Mouse (Mus musculus): Measurements from ENCODE around the gene Polr3e. TPM values are rescaled to one million over a fixed set of nuclear protein-coding genes. Genes with fewer than 3 reads are reported as not detected.
A peak's percentile ranks its signal among the peaks of the same experiment; 100 is the strongest.

The Polr3e gene
- polyA plus RNA-seq, 1 experiment from 2014 or later, result 19.2 TPM

- WGBS, result 74% methylated on average over 7 of the region's 7 CpGs
Measured at GRCm38 (mm10) chr7:120977063-120977462, 59.5 kb downstream of the Polr3e start.

GRCm38 (mm10) chr7:120980041-120980440, 62.5 kb downstream of the Polr3e start:
- Histone ChIP-seq H3K9me3 (ENCODE audit: control insufficient read depth, low read length) (no peaks in the 10 kb centered on the region), H3K4me3 (ENCODE audit: low read depth, low read length) (no peak overlapping the region), H3K27me3 (ENCODE audit: control insufficient read depth, insufficient read depth, low read length) (no peaks in the 10 kb centered on the region), H3K36me3 (ENCODE audit: control insufficient read depth, insufficient read depth, low read length) (no peaks in the 10 kb centered on the region), H3K9ac (ENCODE audit: low read length) (no peak overlapping the region), H3K4me1 (ENCODE audit: control insufficient read depth, insufficient read depth, low read length) (no peaks in the 10 kb centered on the region), H3K4me2 (ENCODE audit: low read depth) (no peak overlapping the region), H3K27ac (ENCODE audit: low read depth, low read length) (no peak overlapping the region)
- WGBS, result 86% methylated on average over 4 of the region's 4 CpGs
- DNase-seq (ENCODE audit: low spot score) (no peak), ATAC-seq (ENCODE audit: insufficient read depth, low FRiP score, low TSS enrichment) (no peak)

More at GRCm38 (mm10) chr7:120977063-120977462, 59.5 kb downstream of the Polr3e start:
- H3K4me2 ChIP-seq (ENCODE audit: low read depth), result no peak overlapping the region
- ATAC-seq (ENCODE audit: insufficient read depth, low FRiP score, low TSS enrichment) (no peak), DNase-seq (ENCODE audit: low spot score) (no peak)
- H3K9me3 ChIP-seq (ENCODE audit: control insufficient read depth, low read length), result no peaks in the 10 kb centered on the region
- no peaks in the 10 kb centered on the region for H3K27me3 ChIP-seq (ENCODE audit: control insufficient read depth, insufficient read depth, low read length)
- H3K4me1 ChIP-seq (ENCODE audit: control insufficient read depth, insufficient read depth, low read length), result no peaks in the 10 kb centered on the region
- no peak overlapping the region for H3K27ac ChIP-seq (ENCODE audit: low read depth, low read length)
- no peak overlapping the region for H3K4me3 ChIP-seq (ENCODE audit: low read depth, low read length)
- no peak overlapping the region for H3K9ac ChIP-seq (ENCODE audit: low read length)
- no peaks in the 10 kb centered on the region for H3K36me3 ChIP-seq (ENCODE audit: control insufficient read depth, insufficient read depth, low read length)

- Histone ChIP-seq H3K4me3 (ENCODE audit: low read depth, low read length) (peak overlapping the region; percentile 57), H3K27me3 (ENCODE audit: control insufficient read depth, insufficient read depth, low read length) (no peaks in the 10 kb centered on the region), H3K9me3 (ENCODE audit: control insufficient read depth, low read length) (no peaks in the 10 kb centered on the region), H3K27ac (ENCODE audit: low read depth, low read length) (no peak overlapping the region), H3K36me3 (ENCODE audit: control insufficient read depth, insufficient read depth, low read length) (no peaks in the 10 kb centered on the region), H3K4me1 (ENCODE audit: control insufficient read depth, insufficient read depth, low read length) (no peaks in the 10 kb centered on the region), H3K4me2 (ENCODE audit: low read depth) (peak overlapping the region; percentile 61), H3K9ac (ENCODE audit: low read length) (peak overlapping the region; percentile 58)
- peak; percentile 63 for DNase-seq (ENCODE audit: low spot score)
- ATAC-seq (ENCODE audit: insufficient read depth, low FRiP score, low TSS enrichment), result peak; percentile 36
- WGBS, result 5% methylated on average over 39 of the region's 39 CpGs
Measured at GRCm38 (mm10) chr7:120980931-120981924, 63.7 kb downstream of the Polr3e start.

- H3K9ac ChIP-seq (ENCODE audit: low read length), result peak within 1 kb of the TSS; percentile 59
- peak within 1 kb of the TSS; percentile 57 for H3K4me3 ChIP-seq (ENCODE audit: low read depth, low read length)
- peak within 1 kb of the TSS; percentile 68 for H3K4me2 ChIP-seq (ENCODE audit: low read depth)
- no peaks in the 10 kb centered on the region for H3K36me3 ChIP-seq (ENCODE audit: control insufficient read depth, insufficient read depth, low read length)
- peak within 1 kb of the TSS; percentile 6; the same call in 1 of the 2 replicates for H3K27ac ChIP-seq (ENCODE audit: low read depth, low read length)
- WGBS, result under 1% methylated on average over 46 of the region's 46 CpGs
- no peaks in the 10 kb centered on the region for H3K4me1 ChIP-seq (ENCODE audit: control insufficient read depth, insufficient read depth, low read length)
- no peaks in the 10 kb centered on the region for H3K27me3 ChIP-seq (ENCODE audit: control insufficient read depth, insufficient read depth, low read length)
- peak; percentile 98 for ATAC-seq (ENCODE audit: insufficient read depth, low FRiP score, low TSS enrichment)
- DNase-seq (ENCODE audit: low spot score), result peak; percentile 93
- H3K9me3 ChIP-seq (ENCODE audit: control insufficient read depth, low read length), result no peaks in the 10 kb centered on the region
Measured at GRCm38 (mm10) chr7:120982200-120982841, 64.8 kb downstream of the Polr3e start, which contains the start of the genes Cdr2 and Mfsd13b. Gene Cdr2, minus strand, starts transcription at chr7:120982312. Gene Mfsd13b, plus strand, starts transcription at chr7:120982509.

- Histone ChIP-seq H3K4me2 (ENCODE audit: low read depth) (peak overlapping the region; percentile 68), H3K36me3 (ENCODE audit: control insufficient read depth, insufficient read depth, low read length) (no peaks in the 10 kb centered on the region), H3K9ac (ENCODE audit: low read length) (peak overlapping the region; percentile 59), H3K27me3 (ENCODE audit: control insufficient read depth, insufficient read depth, low read length) (no peaks in the 10 kb centered on the region), H3K4me3 (ENCODE audit: low read depth, low read length) (peak overlapping the region; percentile 57), H3K9me3 (ENCODE audit: control insufficient read depth, low read length) (no peaks in the 10 kb centered on the region), H3K4me1 (ENCODE audit: control insufficient read depth, insufficient read depth, low read length) (no peaks in the 10 kb centered on the region), H3K27ac (ENCODE audit: low read depth, low read length) (no peak overlapping the region; the same call in 1 of the 2 replicates)
- DNase-seq (ENCODE audit: low spot score), result no peak
- WGBS, result 13% methylated on average over 7 of the region's 7 CpGs
- ATAC-seq (ENCODE audit: insufficient read depth, low FRiP score, low TSS enrichment), result peak; percentile 27
Measured at GRCm38 (mm10) chr7:120982968-120983367, 65.4 kb downstream of the Polr3e start.

- ATAC-seq (ENCODE audit: insufficient read depth, low FRiP score, low TSS enrichment) (no peak), DNase-seq (ENCODE audit: low spot score) (no peak)
- no peak overlapping the region for H3K4me2 ChIP-seq (ENCODE audit: low read depth)
- H3K4me1 ChIP-seq (ENCODE audit: control insufficient read depth, insufficient read depth, low read length), result no peaks in the 10 kb centered on the region
- H3K9me3 ChIP-seq (ENCODE audit: control insufficient read depth, low read length), result no peaks in the 10 kb centered on the region
- no peaks in the 10 kb centered on the region for H3K36me3 ChIP-seq (ENCODE audit: control insufficient read depth, insufficient read depth, low read length)
- H3K9ac ChIP-seq (ENCODE audit: low read length), result no peak overlapping the region
- no peak overlapping the region for H3K27ac ChIP-seq (ENCODE audit: low read depth, low read length)
- no peak overlapping the region for H3K4me3 ChIP-seq (ENCODE audit: low read depth, low read length)
- no peaks in the 10 kb centered on the region for H3K27me3 ChIP-seq (ENCODE audit: control insufficient read depth, insufficient read depth, low read length)
- WGBS, result 78% methylated on average over 8 of the region's 8 CpGs
Measured at GRCm38 (mm10) chr7:120991191-120991590, 73.6 kb downstream of the Polr3e start.

Other genes starting within 250 kb of the Polr3e start
- 0.44 TPM in 1 of 2 replicates, not detected in the other for gene Pdzd9, start 247.4 kb upstream of the Polr3e start, polyA plus RNA-seq (2014; fragmentation: Nextera tagmentation; extraction: Ambion mirVana)
- 12.2 and 13.3 TPM in 2 replicates for gene Mosmo, start 240.1 kb upstream of the Polr3e start, polyA plus RNA-seq (2014; fragmentation: Nextera tagmentation; extraction: Ambion mirVana)
- 0.23 and 0.64 TPM in 2 replicates for gene Vwa3a, start 178.4 kb upstream of the Polr3e start, polyA plus RNA-seq (2014; fragmentation: Nextera tagmentation; extraction: Ambion mirVana)
- gene Gm5737, start 105.4 kb upstream of the Polr3e start, polyA plus RNA-seq (2014; fragmentation: Nextera tagmentation; extraction: Ambion mirVana), result not detected in 2 replicates
- gene Eef2k, start 74.9 kb upstream of the Polr3e start, polyA plus RNA-seq (2014; fragmentation: Nextera tagmentation; extraction: Ambion mirVana), result 9.2 and 10.3 TPM in 2 replicates
- 17.4 and 17.9 TPM in 2 replicates for gene Cdr2, start 64.6 kb downstream of the Polr3e start, polyA plus RNA-seq (2014; fragmentation: Nextera tagmentation; extraction: Ambion mirVana)
- gene Mfsd13b, start 64.8 kb downstream of the Polr3e start, polyA plus RNA-seq (2014; fragmentation: Nextera tagmentation; extraction: Ambion mirVana), result 0.15 TPM in 1 of 2 replicates, not detected in the other
- gene Mettl9, start 116.7 kb downstream of the Polr3e start, polyA plus RNA-seq (2014; fragmentation: Nextera tagmentation; extraction: Ambion mirVana), result 233 and 246 TPM in 2 replicates
- 1.2 and 1.3 TPM in 2 replicates for gene Igsf6, start 156.8 kb downstream of the Polr3e start, polyA plus RNA-seq (2014; fragmentation: Nextera tagmentation; extraction: Ambion mirVana)
- 0.23 TPM in 1 of 2 replicates, not detected in the other for gene Otoa, start 163.9 kb downstream of the Polr3e start, polyA plus RNA-seq (2014; fragmentation: Nextera tagmentation; extraction: Ambion mirVana)

Data from neural tube, embryonic 11.5 days (tissue).